Mouse (Mus musculus): ENCODE measurements around the gene Aldh1a3. TPM values are rescaled to one million over a fixed set of nuclear protein-coding genes. Genes with fewer than 3 reads are reported as not detected.

Aldh1a3 gene
- polyA plus RNA-seq, 1 experiment = 2.0 TPM

DNA sequence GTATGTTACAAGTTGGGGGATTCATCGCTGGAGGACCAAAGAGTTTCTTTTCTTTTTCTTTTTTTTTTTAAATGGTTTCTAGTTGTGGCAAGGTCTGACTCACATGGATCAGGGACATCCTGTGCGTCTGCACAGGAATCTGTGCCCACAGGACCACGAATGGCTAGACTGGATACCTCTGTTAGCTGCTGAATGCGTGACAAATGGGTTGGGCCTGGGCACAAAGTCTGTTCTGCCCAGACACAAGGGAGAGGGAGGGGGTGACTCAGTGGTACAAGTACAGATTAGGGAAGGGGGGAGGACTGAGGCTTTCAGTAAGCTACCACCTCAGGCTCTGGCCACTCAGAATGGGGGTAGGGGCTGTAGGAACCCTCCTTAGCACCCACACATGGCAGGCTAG, 51.6 kb downstream of the Aldh1a3 start:
- TF ChIP-seq MYOD1 (IDR thresholded peaks at IDR 0.05; ENCODE audit: control insufficient read depth in 1 of 3, insufficient read length in 2 of 3, low read depth in 2 of 3) (peak in 1 of 3 experiments; percentile 19), POLR2A (IDR thresholded peaks at IDR 0.05; ENCODE audit: insufficient read length, low read depth) (no peak), TCF12 (IDR thresholded peaks at IDR 0.05; ENCODE audit: insufficient read depth, poor library complexity, severe bottlenecking) (no peak), POLR2AphosphoS2 (IDR thresholded peaks at IDR 0.05; ENCODE audit: insufficient read length, low read depth) (no peak)
- peak overlapping the region; percentile 65 for H3K4me2 ChIP-seq (ENCODE audit: low read depth)
- peaks cover 48% of the 10 kb centered on the region for H3K79me2 ChIP-seq (ENCODE audit: control insufficient read depth, insufficient read depth)
- H3K4me3 ChIP-seq = no peak overlapping the region
- H3K36me3 ChIP-seq (ENCODE audit: control insufficient read depth, insufficient read depth) = peaks cover 3% of the 10 kb centered on the region
- H3ac ChIP-seq (ENCODE audit: control insufficient read depth, insufficient read length) = no peak overlapping the region
- H3K27me3 ChIP-seq (ENCODE audit: control insufficient read depth, insufficient read depth, insufficient read length) = no peaks in the 10 kb centered on the region

GRCm38 (mm10) chr7:66373391-66373790, 53.9 kb downstream of the Aldh1a3 start:
- no peak for TF ChIP-seq E2F4 (IDR thresholded peaks at IDR 0.05; ENCODE audit: insufficient read depth)
- no peak for TF ChIP-seq MYOD1 (IDR thresholded peaks at IDR 0.05; ENCODE audit: control insufficient read depth in 1 of 3, insufficient read length in 2 of 3, low read depth in 2 of 3)
- no peak for TF ChIP-seq TCF3 (IDR thresholded peaks at IDR 0.05; ENCODE audit: insufficient read length, low read depth)
- no peak for TF ChIP-seq SRF (IDR thresholded peaks at IDR 0.05; ENCODE audit: control insufficient read depth, insufficient read length, low read depth)
- no peak for TF ChIP-seq POLR2A (IDR thresholded peaks at IDR 0.05; ENCODE audit: insufficient read length, low read depth)
- no peak for TF ChIP-seq MYOG (IDR thresholded peaks at IDR 0.05; ENCODE audit: control insufficient read depth in 1 of 3, insufficient read depth in 1 of 3, insufficient read length in 2 of 3, low read depth in 2 of 3)
- TF ChIP-seq POLR2AphosphoS2 (IDR thresholded peaks at IDR 0.05; ENCODE audit: insufficient read length, low read depth) = no peak
- TF ChIP-seq TCF12 (IDR thresholded peaks at IDR 0.05; ENCODE audit: insufficient read depth, poor library complexity, severe bottlenecking) = no peak
- no peak for TF ChIP-seq REST (IDR thresholded peaks at IDR 0.05; ENCODE audit: insufficient read depth, insufficient read length)
- no peak for TF ChIP-seq MAX (IDR thresholded peaks at IDR 0.05; ENCODE audit: low read depth)
- TF ChIP-seq USF1 (IDR thresholded peaks at IDR 0.05; ENCODE audit: low read depth) = no peak
- TF ChIP-seq CEBPB (IDR thresholded peaks at IDR 0.05; ENCODE audit: insufficient read depth, poor library complexity, severe bottlenecking) = no peak
- Histone ChIP-seq H3K79me2 (ENCODE audit: control insufficient read depth, insufficient read depth) (peaks cover 46% of the 10 kb centered on the region), H3K27me3 (ENCODE audit: control insufficient read depth, insufficient read depth, insufficient read length) (no peaks in the 10 kb centered on the region), H3K4me2 (ENCODE audit: low read depth) (no peak overlapping the region), H3K4me3 (no peak overlapping the region), H3ac (ENCODE audit: control insufficient read depth, insufficient read length) (no peak overlapping the region), H3K36me3 (ENCODE audit: control insufficient read depth, insufficient read depth) (no peaks in the 10 kb centered on the region)

DNA sequence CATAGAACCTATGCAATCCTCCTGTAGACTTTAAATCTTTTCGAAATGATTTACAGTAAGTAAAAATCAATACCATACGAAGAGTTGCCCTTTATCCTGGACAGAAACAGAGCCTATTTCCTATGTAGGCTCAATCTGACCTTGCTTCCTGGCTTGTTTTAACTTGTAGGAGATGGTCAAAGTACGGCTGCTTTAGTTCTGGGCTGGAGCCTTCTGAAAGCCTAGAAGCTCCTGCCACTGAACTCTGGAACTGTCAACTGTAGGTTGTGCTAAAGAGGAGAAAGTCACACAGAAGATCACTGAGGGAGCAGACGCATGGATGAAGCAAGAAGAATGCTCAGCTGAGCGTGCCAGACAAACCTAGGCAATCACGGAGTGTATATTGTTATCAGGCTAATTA, 56.3 kb downstream of the Aldh1a3 start:
- H3K36me3 ChIP-seq (ENCODE audit: control insufficient read depth, insufficient read depth) = no peaks in the 10 kb centered on the region
- H3K4me3 ChIP-seq = no peak overlapping the region
- H3ac ChIP-seq (ENCODE audit: control insufficient read depth, insufficient read length) = no peak overlapping the region
- peaks cover 64% of the 10 kb centered on the region for H3K79me2 ChIP-seq (ENCODE audit: control insufficient read depth, insufficient read depth)
- no peak for TF ChIP-seq POLR2A (IDR thresholded peaks at IDR 0.05; ENCODE audit: insufficient read length, low read depth)
- H3K4me2 ChIP-seq (ENCODE audit: low read depth) = no peak overlapping the region
- no peaks in the 10 kb centered on the region for H3K27me3 ChIP-seq (ENCODE audit: control insufficient read depth, insufficient read depth, insufficient read length)

DNA sequence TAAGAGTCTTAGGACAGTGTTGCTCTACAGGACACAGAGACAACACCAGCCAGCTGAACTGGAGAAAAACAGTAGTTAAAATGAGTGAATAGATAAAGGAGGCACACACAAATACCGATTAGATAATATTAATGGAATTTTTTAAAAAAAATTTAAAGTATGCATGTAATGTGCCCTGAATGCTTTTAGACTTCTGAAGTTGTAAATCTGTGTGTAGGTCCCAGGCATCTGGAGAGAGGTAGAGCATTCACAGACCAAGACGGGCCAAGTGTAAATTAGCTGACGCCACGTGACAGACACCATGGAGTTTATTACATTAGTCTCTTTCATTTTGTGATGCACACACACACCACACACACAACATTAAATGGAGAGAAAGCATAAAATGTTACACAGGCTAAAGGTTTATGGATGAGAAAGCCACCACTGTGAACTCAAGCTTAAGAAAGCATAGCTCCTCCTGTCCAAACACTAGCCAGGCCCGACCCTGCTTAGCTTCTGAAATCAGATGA, 57.3 kb downstream of the Aldh1a3 start:
- Histone ChIP-seq H3K36me3 (ENCODE audit: control insufficient read depth, insufficient read depth) (no peaks in the 10 kb centered on the region), H3ac (ENCODE audit: control insufficient read depth, insufficient read length) (no peak overlapping the region), H3K4me3 (no peak overlapping the region), H3K27me3 (ENCODE audit: control insufficient read depth, insufficient read depth, insufficient read length) (no peaks in the 10 kb centered on the region), H3K4me2 (ENCODE audit: low read depth) (peak overlapping the region; percentile 60), H3K79me2 (ENCODE audit: control insufficient read depth, insufficient read depth) (peaks cover 59% of the 10 kb centered on the region)
- TF ChIP-seq TCF12 (IDR thresholded peaks at IDR 0.05; ENCODE audit: insufficient read depth, poor library complexity, severe bottlenecking) (no peak), USF1 (IDR thresholded peaks at IDR 0.05; ENCODE audit: low read depth) (peak; percentile 75)

- no peak overlapping the region for H3K4me3 ChIP-seq
- H3K27me3 ChIP-seq (ENCODE audit: control insufficient read depth, insufficient read depth, insufficient read length) = no peaks in the 10 kb centered on the region
- peaks cover 56% of the 10 kb centered on the region for H3K79me2 ChIP-seq (ENCODE audit: control insufficient read depth, insufficient read depth)
- peak overlapping the region; percentile 60 for H3K4me2 ChIP-seq (ENCODE audit: low read depth)
- TF ChIP-seq MAX (IDR thresholded peaks at IDR 0.05; ENCODE audit: low read depth) = no peak
- TF ChIP-seq TCF12 (IDR thresholded peaks at IDR 0.05; ENCODE audit: insufficient read depth, poor library complexity, severe bottlenecking) = no peak
- TF ChIP-seq REST (IDR thresholded peaks at IDR 0.05; ENCODE audit: insufficient read depth, insufficient read length) = no peak
- TF ChIP-seq CEBPB (IDR thresholded peaks at IDR 0.05; ENCODE audit: insufficient read depth, poor library complexity, severe bottlenecking) = no peak
- no peak for TF ChIP-seq SRF (IDR thresholded peaks at IDR 0.05; ENCODE audit: control insufficient read depth, insufficient read length, low read depth)
- TF ChIP-seq USF1 (IDR thresholded peaks at IDR 0.05; ENCODE audit: low read depth) = no peak
- no peak for TF ChIP-seq MYOD1 (IDR thresholded peaks at IDR 0.05; ENCODE audit: control insufficient read depth in 1 of 3, insufficient read length in 2 of 3, low read depth in 2 of 3)
- no peak for TF ChIP-seq E2F4 (IDR thresholded peaks at IDR 0.05; ENCODE audit: insufficient read depth)
- no peak for TF ChIP-seq MYOG (IDR thresholded peaks at IDR 0.05; ENCODE audit: control insufficient read depth in 1 of 3, insufficient read depth in 1 of 3, insufficient read length in 2 of 3, low read depth in 2 of 3)
- no peaks in the 10 kb centered on the region for H3K36me3 ChIP-seq (ENCODE audit: control insufficient read depth, insufficient read depth)
- H3ac ChIP-seq (ENCODE audit: control insufficient read depth, insufficient read length) = no peak overlapping the region
These were observed 58.0 kb downstream of the Aldh1a3 start for GRCm38 (mm10) chr7:66369071-66369933.

Measured in myocyte (in vitro differentiated cells).